Mouse (Mus musculus) embryonic facial prominence, embryonic 13.5 days (tissue): Measurements from ENCODE around the gene Mctp2. TPM values are rescaled to one million over a fixed set of nuclear protein-coding genes. Genes with fewer than 3 reads are reported as not detected.

ENCODE experiments used
- ATAC-seq: fragments of 200-750 bp; cut with Nextera tagmentation; 2 replicates; pipeline ENCODE4 v1.8.0; 2017; ENCODE audit warnings: low read depth; ENCODE audit not compliant: insufficient number of reproducible peaks, insufficient read depth, low FRiP score, low TSS enrichment
- H3K27ac ChIP-seq: fragments of 300-500 bp; sonication (generic); 2 replicates; pipeline ENCODE4 v1.5.1; 2015; ENCODE audit warnings: moderate library complexity, mild to moderate bottlenecking, inconsistent platforms
- H3K27me3 ChIP-seq: fragments of 300-500 bp; sonication (generic); 2 replicates; pipeline ENCODE4 v1.6.1; 2015; ENCODE audit warnings: mild to moderate bottlenecking, inconsistent platforms
- H3K36me3 ChIP-seq: fragments of 300-500 bp; sonication (generic); 2 replicates; pipeline ENCODE4 v1.6.1; 2015; ENCODE audit warnings: mild to moderate bottlenecking, inconsistent platforms
- H3K4me1 ChIP-seq: fragments of 300-500 bp; sonication (generic); 2 replicates; pipeline ENCODE4 v1.6.1; 2015; ENCODE audit warnings: inconsistent platforms
- H3K4me2 ChIP-seq: fragments of 300-500 bp; sonication (generic); 2 replicates; pipeline ENCODE4 v1.6.1; 2015; ENCODE audit warnings: moderate library complexity, mild to moderate bottlenecking, inconsistent platforms
- H3K4me3 ChIP-seq: fragments of 300-500 bp; sonication (generic); 2 replicates; pipeline ENCODE4 v1.5.1; 2015; ENCODE audit warnings: mild to moderate bottlenecking, inconsistent platforms
- H3K9ac ChIP-seq: fragments of 300-500 bp; sonication (generic); 2 replicates; pipeline ENCODE4 v1.6.1; 2015; ENCODE audit warnings: mild to moderate bottlenecking, inconsistent platforms
- H3K9me3 ChIP-seq: fragments of 300-500 bp; sonication (generic); 2 replicates; pipeline ENCODE4 v1.6.1; 2016; ENCODE audit warnings: inconsistent platforms
- WGBS: fragments of 180-500 bp; shearing (Covaris S2); methylation state at CpG from one replicate; pipeline ENCODE4 v1.1.7; 2015; ENCODE audit warnings: mixed read lengths; 5-methylcytosine and 5-hydroxymethylcytosine counted together
- polyA plus RNA-seq: library from polyadenylated mRNA; unstranded; fragments of >200 nt; fragmentation: Nextera tagmentation; extraction: Ambion mirVana; gene quantifications from 2 replicates; pipeline ENCODE4 v1.2.1, GENCODE M21; 2015

Gene Mctp2
- 1.1 and 1.5 TPM in 2 replicates for polyA plus RNA-seq

DNA sequence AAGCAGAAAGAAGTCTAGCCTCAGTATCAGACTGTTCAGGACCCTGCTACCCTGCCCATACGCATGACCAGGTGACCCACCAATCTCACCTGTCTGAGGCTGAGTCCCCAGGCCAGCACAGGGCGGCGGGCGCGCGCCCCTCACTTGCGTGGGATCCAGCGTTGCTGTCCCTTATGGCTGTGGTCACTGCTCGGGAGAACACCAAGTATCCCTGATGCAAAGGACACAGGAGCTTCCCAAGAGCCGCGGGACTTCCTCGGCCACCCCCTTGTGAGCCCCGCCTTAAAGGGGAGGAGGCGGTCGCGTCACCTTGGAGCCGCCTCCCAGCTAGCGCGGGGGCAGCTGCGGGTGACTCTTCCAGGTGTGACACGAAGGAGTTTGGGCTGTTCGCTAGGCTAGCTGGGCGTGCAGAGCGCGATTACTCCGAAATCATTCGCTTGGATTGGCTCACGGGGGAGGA lies at the start of gene Mctp2:
TSS of gene Mctp2 (minus strand) at position 227 of the 460 bp plus-strand sequence.
- Histone ChIP-seq H3K4me3 (peak within 1 kb of the TSS; percentile 54), H3K36me3 (no peaks in the 10 kb centered on the region), H3K9ac (peak within 1 kb of the TSS; percentile 65), H3K27ac (no peak within 1 kb of the TSS; the same call in 1 of the 2 replicates), H3K9me3 (no peaks in the 10 kb centered on the region), H3K27me3 (peaks cover 20% of the 10 kb centered on the region), H3K4me2 (peak within 1 kb of the TSS; percentile 92), H3K4me1 (peaks cover 9% of the 10 kb centered on the region)
- peak; percentile 84 for ATAC-seq
- WGBS: under 1% methylated on average over 28 of the region's 28 CpGs

DNA sequence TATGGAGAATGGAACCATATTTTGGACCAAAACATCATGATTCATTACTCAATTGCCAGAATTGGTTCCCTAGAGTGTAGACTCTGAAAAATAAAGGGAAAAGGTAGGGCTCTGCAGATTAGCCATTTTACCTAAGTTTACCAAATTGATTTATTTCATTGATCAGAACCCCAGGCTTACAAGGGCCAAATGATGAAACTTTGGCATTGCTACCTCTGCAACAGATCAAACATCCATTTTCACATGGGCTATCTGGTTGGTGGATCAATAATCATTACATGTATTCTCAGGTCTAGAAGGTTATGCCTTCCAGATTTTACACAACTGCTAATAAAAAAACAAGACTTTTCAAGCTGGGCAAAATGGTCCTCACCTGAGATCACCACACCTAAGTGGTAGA lies 39.5 kb upstream of the Mctp2 start:
- H3K27me3 ChIP-seq: no peaks in the 10 kb centered on the region
- no peaks in the 10 kb centered on the region for H3K9me3 ChIP-seq
- no peak overlapping the region for H3K9ac ChIP-seq
- no peaks in the 10 kb centered on the region for H3K36me3 ChIP-seq
- no peak for ATAC-seq
- no peak overlapping the region for H3K4me2 ChIP-seq
- no peak overlapping the region for H3K27ac ChIP-seq
- H3K4me1 ChIP-seq: no peaks in the 10 kb centered on the region
- H3K4me3 ChIP-seq: no peak overlapping the region

DNA sequence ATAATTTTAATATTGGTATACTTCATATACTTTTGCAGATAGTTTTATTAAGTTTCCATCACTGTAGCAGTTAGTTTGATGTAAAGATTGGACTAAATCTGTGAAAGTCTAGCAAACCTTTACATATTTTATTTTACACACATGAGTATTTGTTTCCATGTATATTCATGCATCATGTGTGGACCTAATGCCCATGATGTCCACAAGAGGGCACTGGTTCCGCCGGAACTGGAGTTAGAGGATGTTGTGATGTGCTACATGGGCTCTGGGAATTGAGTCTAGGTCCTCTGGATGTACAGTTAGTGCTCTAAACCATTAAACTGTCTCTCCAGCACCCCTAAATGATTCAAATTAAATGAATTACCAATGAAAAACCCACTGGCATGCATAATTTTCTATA lies 37.3 kb upstream of the Mctp2 start:
- Histone ChIP-seq H3K27ac (no peak overlapping the region), H3K4me1 (no peaks in the 10 kb centered on the region), H3K9ac (no peak overlapping the region), H3K27me3 (no peaks in the 10 kb centered on the region), H3K4me3 (no peak overlapping the region), H3K36me3 (no peaks in the 10 kb centered on the region), H3K9me3 (no peaks in the 10 kb centered on the region), H3K4me2 (no peak overlapping the region)
- no peak for ATAC-seq
- 65% methylated on average over 2 of the region's 2 CpGs for WGBS

- H3K27me3 ChIP-seq: no peaks in the 10 kb centered on the region
Measured at GRCm38 (mm10) chr7:72342822-72343221, 36.4 kb upstream of the Mctp2 start.

GRCm38 (mm10) chr7:72325961-72326360 lies 19.6 kb upstream of the Mctp2 start:
- Histone ChIP-seq H3K4me3 (no peak overlapping the region), H3K27me3 (no peaks in the 10 kb centered on the region), H3K4me2 (no peak overlapping the region), H3K9ac (no peak overlapping the region), H3K27ac (no peak overlapping the region), H3K36me3 (no peaks in the 10 kb centered on the region), H3K4me1 (no peaks in the 10 kb centered on the region), H3K9me3 (no peaks in the 10 kb centered on the region)
- 64% methylated on average over 5 of the region's 5 CpGs for WGBS
- no peak for ATAC-seq

More at GRCm38 (mm10) chr7:72342822-72343221, 36.4 kb upstream of the Mctp2 start:
- ATAC-seq: no peak
- Histone ChIP-seq H3K9me3 (no peaks in the 10 kb centered on the region), H3K36me3 (no peaks in the 10 kb centered on the region), H3K27ac (no peak overlapping the region), H3K4me1 (no peaks in the 10 kb centered on the region), H3K4me3 (no peak overlapping the region), H3K4me2 (no peak overlapping the region), H3K9ac (no peak overlapping the region)
- WGBS: 58% methylated on average over 2 of the region's 2 CpGs

DNA sequence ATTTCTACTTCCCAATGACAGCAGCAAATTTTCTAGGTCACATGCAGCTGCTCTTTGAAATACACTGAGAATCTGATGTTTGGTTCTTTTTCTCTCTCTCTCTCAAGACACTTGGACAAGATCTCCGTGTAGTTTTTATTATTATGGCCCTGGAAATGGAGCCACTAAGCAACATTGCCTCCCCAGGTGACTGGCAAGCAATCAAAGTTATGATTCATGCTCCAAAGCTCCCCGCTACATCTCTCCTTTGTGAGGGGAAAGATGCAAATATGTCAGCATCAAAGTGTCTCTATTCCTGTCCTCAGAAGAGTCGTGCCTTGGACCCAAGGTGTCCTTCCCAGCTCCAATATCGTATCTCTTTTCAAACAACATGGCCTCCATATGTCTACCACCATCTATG lies 14.5 kb upstream of the Mctp2 start:
- H3K36me3 ChIP-seq: no peaks in the 10 kb centered on the region

GRCm38 (mm10) chr7:72320441-72320840 lies 14.0 kb upstream of the Mctp2 start:
- whole genome bisulfite sequencing: 62% methylated on average over 4 of the region's 4 CpGs
- 0 out of 2 replicates have a peak, but pooled peaks cover 2% of the 10 kb centered on the region for H3K9me3 ChIP-seq
- no peaks in the 10 kb centered on the region for H3K4me1 ChIP-seq
- H3K27me3 ChIP-seq: no peaks in the 10 kb centered on the region
- H3K27ac ChIP-seq: no peak overlapping the region
- no peak for ATAC-seq
- H3K4me3 ChIP-seq: no peak overlapping the region
- H3K36me3 ChIP-seq: no peaks in the 10 kb centered on the region
- H3K4me2 ChIP-seq: no peak overlapping the region
- no peak overlapping the region for H3K9ac ChIP-seq

More for the DNA sequence above, 14.5 kb upstream of the Mctp2 start:
- no peak overlapping the region for H3K4me3 ChIP-seq
- no peak for ATAC-seq
- H3K4me2 ChIP-seq: no peak overlapping the region
- 0 out of 2 replicates have a peak, but pooled peaks cover 2% of the 10 kb centered on the region for H3K9me3 ChIP-seq
- no peak overlapping the region for H3K27ac ChIP-seq
- WGBS: 74% methylated on average over 4 of the region's 4 CpGs
- no peaks in the 10 kb centered on the region for H3K4me1 ChIP-seq
- no peaks in the 10 kb centered on the region for H3K27me3 ChIP-seq
- no peak overlapping the region for H3K9ac ChIP-seq

- H3K36me3 ChIP-seq: no peaks in the 10 kb centered on the region
- no peak overlapping the region for H3K27ac ChIP-seq
- no peaks in the 10 kb centered on the region for H3K4me1 ChIP-seq
- no peak for ATAC-seq
- 0 out of 2 replicates have a peak, but pooled peaks cover 2% of the 10 kb centered on the region for H3K9me3 ChIP-seq
- no peak overlapping the region for H3K4me3 ChIP-seq
- H3K27me3 ChIP-seq: no peaks in the 10 kb centered on the region
- 87% methylated on average over 9 of the region's 9 CpGs for WGBS
- H3K9ac ChIP-seq: no peak overlapping the region
- H3K4me2 ChIP-seq: no peak overlapping the region
Measured at GRCm38 (mm10) chr7:72314395-72315060, 8.1 kb upstream of the Mctp2 start.

- Histone ChIP-seq H3K27ac (no peak overlapping the region), H3K9me3 (0 out of 2 replicates have a peak, but pooled peaks cover 2% of the 10 kb centered on the region), H3K4me1 (no peaks in the 10 kb centered on the region), H3K36me3 (no peaks in the 10 kb centered on the region), H3K4me3 (no peak overlapping the region), H3K9ac (no peak overlapping the region), H3K27me3 (no peaks in the 10 kb centered on the region), H3K4me2 (no peak overlapping the region)
- ATAC-seq: no peak
- WGBS: 64% methylated on average over 3 of the region's 3 CpGs
Measured at GRCm38 (mm10) chr7:72313908-72314307, 7.5 kb upstream of the Mctp2 start.

GRCm38 (mm10) chr7:72311582-72311981 lies 5.2 kb upstream of the Mctp2 start:
- Histone ChIP-seq H3K4me1 (no peaks in the 10 kb centered on the region), H3K27me3 (peaks cover 7% of the 10 kb centered on the region), H3K36me3 (no peaks in the 10 kb centered on the region), H3K9me3 (no peaks in the 10 kb centered on the region), H3K4me2 (no peak overlapping the region), H3K9ac (no peak overlapping the region), H3K27ac (no peak overlapping the region), H3K4me3 (no peak overlapping the region)
- 51% methylated on average over 8 of the region's 8 CpGs for WGBS
- no peak for ATAC-seq

GRCm38 (mm10) chr7:72308078-72308477 lies 1.7 kb upstream of the Mctp2 start:
- 76% methylated on average over 5 of the region's 5 CpGs for WGBS
- no peak for ATAC-seq
- peaks cover 9% of the 10 kb centered on the region for H3K4me1 ChIP-seq

GRCm38 (mm10) chr7:72306847-72307246 lies 439 bp upstream of the Mctp2 start:
- Histone ChIP-seq H3K4me2 (peak overlapping the region; percentile 92), H3K36me3 (no peaks in the 10 kb centered on the region), H3K9me3 (no peaks in the 10 kb centered on the region), H3K27ac (no peak overlapping the region; the same call in 1 of the 2 replicates), H3K4me1 (peaks cover 9% of the 10 kb centered on the region), H3K9ac (peak overlapping the region; percentile 65), H3K4me3 (peak overlapping the region; percentile 54), H3K27me3 (peaks cover 20% of the 10 kb centered on the region)
- 0 out of 2 replicates have a peak, but pooled peaks have one; percentile 7 for ATAC-seq
- WGBS: 6% methylated on average over 7 of the region's 7 CpGs

More at GRCm38 (mm10) chr7:72308078-72308477, 1.7 kb upstream of the Mctp2 start:
- Histone ChIP-seq H3K4me3 (no peak overlapping the region), H3K27ac (no peak overlapping the region), H3K36me3 (no peaks in the 10 kb centered on the region), H3K27me3 (peaks cover 20% of the 10 kb centered on the region), H3K9ac (no peak overlapping the region), H3K9me3 (no peaks in the 10 kb centered on the region), H3K4me2 (no peak overlapping the region)
